Mouse (Mus musculus) urinary bladder, postnatal 4 days (tissue): ENCODE measurements around the gene Tm9sf4.

ENCODE experiments used
- DNase-seq, 2 experiments: peaks; one replicate each; pipeline ENCODE4 v3.0.0; 2021 to 2022; ENCODE audit warnings: low spot score in 2 of 2

Tm9sf4 gene

GRCm38 (mm10) chr2:153157270-153157669 lies 3.8 kb upstream of the Tm9sf4 start:
- no peak for DNase-seq

- DNase-seq: no peak
These were observed 970 bp upstream of the Tm9sf4 start for GRCm38 (mm10) chr2:153160133-153160532.

DNA sequence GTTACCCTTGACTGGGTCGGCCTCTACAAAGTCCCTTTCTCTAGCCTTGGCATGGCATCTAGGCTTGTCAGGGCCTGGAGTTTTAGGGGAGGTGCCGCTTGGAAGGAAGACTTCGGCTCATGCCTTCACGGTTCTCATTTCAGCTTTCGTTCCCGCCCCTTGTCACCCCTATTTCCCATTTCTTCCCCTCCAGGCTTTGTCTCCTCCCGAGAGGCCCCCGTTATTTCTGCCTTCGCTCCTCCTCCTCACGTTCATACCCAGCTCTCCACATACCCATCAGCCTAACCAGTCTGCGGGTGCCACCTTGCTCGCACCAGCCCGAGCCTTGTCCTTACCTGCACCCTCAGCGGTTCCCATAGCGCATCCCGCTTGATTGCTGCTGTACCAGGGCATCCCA lies 579 bp downstream of the Tm9sf4 start:
- DNase-seq: no peak

DNA sequence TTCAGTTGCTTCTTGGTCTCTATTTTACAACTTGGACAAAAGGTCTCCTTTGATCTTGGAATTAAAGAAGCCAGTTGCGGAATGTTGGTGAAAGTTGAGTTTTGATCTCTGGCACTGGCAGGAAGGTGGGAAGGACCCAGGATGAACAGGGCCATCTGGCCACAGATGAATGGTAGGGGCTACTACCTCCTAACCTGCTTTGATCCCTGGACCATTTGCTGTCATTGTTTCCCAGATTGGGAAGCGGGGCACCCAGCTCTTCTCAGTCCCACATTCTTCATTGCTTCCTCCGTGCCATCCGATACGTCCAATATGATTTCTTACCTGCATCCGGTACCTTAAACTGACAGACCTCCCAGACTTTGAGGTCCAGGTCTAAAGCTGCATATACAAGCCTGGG lies 6.0 kb downstream of the Tm9sf4 start:
- DNase-seq: no peak

DNA sequence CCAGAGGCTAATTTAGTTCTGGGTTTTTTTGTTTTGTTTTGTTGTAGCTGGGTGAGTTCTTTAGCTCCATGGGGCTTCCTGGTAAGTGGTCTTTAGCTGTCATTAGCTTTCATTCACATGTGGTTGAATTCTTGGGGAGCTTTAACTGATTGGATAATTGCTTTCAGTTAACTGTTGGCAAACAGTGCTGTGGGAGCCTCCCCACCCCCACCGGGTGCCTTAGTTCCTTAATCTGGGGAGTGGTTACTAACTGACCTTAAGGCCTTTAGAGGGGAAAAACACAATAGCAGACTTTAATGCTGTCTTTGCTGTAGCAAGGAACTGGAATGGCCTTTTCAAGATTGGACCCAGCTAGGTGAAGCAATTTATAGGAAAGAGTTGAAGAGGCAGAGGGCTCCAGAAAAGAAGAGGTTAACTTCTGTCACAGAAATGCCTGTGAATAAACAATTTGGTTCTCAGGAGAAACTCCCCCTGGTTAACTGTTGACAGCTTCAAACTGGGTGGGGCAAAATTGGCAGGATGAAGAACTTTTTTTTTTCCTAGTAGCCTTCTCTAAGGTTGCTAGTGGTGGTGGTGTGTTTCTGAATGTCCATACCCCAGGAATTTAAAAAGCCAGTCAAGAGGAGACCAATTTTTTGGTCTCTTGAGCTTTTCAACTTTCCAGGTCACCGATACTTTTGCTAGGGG lies 7.2 kb downstream of the Tm9sf4 start:
- no peak for DNase-seq

- no peak for DNase-seq
These were observed 9.6 kb downstream of the Tm9sf4 start for GRCm38 (mm10) chr2:153170490-153171224.

GRCm38 (mm10) chr2:153171966-153172365 lies 10.9 kb downstream of the Tm9sf4 start:
- DNase-seq: no peak

DNA sequence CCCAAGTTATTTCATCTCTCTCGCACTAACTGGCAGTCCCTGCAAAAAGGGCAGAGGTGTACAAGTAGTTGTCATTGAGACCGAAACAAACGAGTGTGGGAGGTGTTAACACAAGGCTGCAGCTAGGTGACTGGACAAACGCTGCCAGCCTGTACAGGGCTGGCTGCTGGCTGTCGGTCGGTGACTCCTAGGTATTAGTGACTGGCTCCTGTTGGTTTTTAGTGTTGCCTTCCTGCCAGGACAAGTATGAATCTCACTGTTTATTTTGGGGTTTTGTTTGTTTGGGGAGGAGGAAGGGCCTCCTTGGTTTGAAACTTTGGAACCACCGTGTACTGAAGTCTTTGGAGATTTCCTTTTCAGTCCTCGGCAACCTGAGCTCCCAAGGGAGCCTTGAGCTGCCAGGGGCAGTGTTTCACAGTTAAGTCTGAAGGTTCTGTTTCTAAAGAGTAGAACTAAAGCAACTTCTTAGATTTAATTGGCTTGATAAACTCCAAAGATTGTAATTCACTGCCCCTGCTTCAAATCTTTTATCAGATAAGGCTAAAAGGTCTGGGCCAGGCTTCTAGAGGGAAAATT lies 15.0 kb downstream of the Tm9sf4 start:
- DNase-seq: no peak

GRCm38 (mm10) chr2:153177188-153177587 lies 16.1 kb downstream of the Tm9sf4 start:
- no peak for DNase-seq

DNA sequence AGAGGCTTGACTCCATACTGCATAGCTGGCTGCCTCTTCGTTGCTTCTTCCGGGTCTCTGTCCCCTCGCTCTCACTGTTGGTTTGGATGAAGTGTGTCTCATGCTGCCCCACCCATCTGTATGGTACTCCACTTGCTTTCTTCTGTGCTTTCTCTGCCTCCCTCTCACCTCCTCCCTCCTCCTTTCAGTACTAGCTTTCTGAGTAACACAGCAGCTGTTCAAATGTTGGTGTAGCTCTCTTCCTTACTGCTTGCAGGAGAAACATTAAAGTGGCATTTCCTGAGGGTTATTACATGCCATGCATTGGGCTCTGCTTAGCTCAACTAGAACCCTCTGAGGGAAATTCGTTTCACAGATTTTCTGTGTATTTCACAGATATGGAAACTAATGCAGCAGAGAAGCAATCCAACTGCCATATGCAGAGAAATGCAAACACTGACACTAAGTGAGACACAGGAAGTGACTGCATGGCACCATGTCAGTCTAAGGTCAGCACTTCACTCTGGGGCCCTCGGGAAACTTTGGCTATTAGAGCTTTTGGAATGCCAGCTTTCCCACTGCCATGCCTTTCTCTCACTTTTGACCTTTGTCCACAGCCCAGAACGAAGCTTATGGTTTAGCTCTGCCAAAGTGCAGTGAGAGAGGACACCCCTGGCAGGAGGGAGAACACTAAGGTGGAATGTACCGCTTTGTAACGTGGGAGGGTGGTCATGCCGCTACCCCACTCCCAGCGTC lies 18.2 kb downstream of the Tm9sf4 start:
- DNase-seq: no peak

- DNase-seq: no peak
These were observed 18.9 kb downstream of the Tm9sf4 start for GRCm38 (mm10) chr2:153179961-153180360.

DNA sequence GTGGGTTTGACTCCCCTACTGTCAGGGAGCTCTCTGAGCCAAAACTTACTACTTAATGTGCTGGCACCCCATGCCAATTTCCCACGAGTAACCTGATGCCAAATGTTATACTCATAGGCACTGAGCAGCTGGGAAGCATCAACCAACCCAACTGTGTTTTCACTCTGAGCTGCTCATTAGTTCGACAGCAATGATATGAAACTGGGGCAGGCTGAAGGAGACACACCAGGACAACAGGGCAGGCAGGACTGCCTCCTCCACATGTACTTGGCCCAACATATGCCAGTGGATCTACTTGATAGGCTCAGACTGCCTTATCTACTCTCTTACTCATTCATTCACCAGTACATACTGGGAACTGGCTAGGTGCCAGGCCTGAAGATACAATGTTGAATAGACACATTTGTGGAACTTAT lies 25.1 kb downstream of the Tm9sf4 start:
- no peak for DNase-seq

GRCm38 (mm10) chr2:153187848-153188247 lies 26.7 kb downstream of the Tm9sf4 start:
- DNase-seq: no peak

DNA sequence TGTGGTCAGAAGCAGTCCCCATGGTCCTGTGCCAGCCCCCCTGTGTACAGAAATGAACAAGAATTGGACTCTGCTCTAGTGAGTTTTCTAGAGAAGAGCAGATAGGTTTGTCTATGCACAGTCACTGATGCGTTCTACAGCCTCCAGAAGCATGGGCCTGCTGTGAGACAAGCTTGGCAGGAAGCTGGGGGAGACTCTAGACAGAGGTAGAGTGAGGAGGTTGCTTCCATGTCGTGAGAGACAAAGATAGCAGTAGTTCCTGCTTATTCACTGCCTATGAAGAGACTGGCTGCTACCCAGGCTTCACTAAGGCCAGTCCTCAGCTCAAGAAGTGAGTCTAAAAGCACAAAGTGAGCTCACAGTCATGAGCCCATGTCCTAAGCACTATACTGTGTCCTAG lies 30.1 kb downstream of the Tm9sf4 start:
- no peak for DNase-seq

DNA sequence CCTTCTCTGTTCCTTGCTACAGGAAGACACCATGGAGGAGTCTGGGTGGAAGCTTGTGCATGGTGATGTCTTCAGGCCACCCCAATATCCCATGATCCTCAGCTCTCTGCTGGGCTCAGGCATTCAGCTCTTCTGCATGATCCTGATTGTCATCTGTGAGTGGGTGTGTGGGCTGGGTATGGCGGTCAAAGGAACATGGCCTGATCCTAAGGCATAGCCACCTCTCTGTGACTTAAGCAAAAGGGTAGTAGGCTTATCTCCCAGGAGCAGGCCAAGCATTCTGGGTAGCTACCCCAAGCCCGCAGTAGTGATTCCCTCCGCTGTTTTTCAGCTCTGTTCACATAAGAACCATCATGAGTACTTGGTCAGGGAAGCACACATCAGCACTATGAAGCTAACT lies 33.2 kb downstream of the Tm9sf4 start:
- DNase-seq: no peak

DNA sequence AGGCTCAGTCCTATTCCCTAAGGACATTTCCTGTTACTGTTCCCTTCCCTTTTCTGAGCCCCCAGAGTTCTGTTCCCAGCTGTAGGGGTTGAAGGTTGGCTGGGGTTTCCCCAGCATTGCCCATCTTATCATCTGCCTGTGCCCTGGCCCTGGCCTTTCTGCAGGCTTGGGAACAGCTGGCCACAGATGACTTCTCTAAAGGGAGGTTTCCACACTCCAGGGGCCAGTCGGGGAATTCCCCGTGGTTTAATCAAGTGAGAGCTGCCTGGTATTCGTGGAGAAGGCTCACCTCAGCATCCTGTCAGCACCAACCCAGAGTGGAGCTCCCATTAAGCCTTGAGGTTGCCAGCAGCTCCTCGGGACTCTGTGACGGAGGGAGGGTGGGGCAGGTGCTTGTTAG lies 37.4 kb downstream of the Tm9sf4 start:
- DNase-seq: peak in 1 of 2 experiments; percentile 53

- no peak for DNase-seq
These were observed 38.0 kb downstream of the Tm9sf4 start for GRCm38 (mm10) chr2:153199114-153199513.

DNA sequence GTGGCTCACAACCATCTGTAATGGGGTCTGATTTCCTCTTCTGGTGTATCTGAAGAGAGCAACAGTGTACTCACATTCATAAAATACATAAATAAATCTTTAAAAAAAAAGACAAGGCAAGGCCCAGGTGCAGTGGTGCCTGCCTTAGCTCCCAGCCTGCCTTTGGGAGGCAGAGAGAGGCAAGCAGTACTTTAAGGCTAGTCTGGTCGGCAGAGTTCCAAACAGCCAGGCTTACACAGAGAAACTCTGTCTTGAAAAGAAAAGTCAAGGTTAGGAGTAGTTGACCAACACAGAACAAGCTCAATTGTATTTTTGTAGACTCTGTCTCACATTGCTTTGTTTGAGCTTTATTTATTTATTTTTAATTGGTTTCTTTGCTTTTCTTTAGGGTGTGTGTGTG lies 41.7 kb downstream of the Tm9sf4 start:
- DNase-seq: no peak

DNA sequence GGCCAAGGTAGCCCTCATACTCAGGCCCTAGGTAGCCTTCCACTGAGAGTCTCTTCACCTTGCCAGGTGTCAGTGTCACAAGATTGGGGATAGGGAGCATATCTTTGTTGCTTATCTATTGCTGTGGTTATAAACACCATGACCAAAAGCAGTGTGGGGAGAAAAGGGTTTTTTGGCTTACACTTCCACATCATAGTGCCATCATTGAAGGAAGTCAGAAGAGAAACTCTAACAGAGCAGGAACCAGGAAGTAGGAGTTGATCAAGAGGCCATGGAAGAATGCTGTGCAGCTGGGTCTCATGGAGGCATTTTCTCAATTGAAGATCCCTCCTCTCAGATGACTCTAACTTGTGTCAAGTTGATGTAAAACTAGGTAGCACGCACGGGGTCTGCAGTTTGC lies 47.0 kb downstream of the Tm9sf4 start:
- DNase-seq: no peak

DNA sequence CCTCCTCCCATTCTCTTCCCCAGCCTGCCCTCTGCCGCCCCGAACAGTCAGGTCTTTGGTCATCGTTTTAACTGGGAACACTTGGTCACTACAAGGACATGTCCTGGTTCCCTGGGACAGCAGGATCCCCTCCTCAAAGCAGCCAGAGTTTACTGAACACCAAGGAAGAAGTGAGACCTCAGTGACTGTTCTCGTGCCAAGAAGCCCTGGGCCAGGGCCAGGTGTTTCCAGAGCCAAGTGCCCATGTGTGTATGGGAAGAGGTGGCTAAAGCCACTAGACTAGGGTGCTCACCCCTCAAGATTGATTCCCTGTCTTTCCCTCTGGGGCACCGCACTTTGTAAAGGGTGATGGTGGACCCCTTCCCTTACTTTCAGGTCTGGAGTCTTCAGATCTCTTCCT lies 48.2 kb downstream of the Tm9sf4 start:
- no peak for DNase-seq

- no peak for DNase-seq
These were observed 50.3 kb downstream of the Tm9sf4 start for GRCm38 (mm10) chr2:153211451-153211850.

DNA sequence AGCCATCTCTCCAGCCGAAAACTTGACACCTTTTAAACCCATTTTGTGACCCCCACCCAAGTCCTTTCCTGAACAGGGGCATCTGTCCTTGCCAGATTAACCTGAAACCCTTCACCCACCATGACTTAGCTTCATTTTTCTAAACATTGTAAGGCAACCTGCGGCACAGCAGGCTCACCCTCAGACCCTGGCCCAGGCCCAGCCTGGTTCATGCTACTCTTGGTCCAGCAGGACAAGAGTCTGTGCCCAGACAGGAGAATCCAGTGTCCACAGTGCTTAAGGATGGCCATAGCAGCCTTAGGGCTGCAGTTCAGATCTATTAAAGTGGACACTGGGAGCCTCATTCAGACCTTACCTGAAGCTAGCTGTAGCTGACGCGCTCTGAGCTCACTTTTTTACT lies 52.2 kb downstream of the Tm9sf4 start:
- no peak for DNase-seq
